Mouse (Mus musculus) testis, adult 2 months (tissue): ENCODE measurements around the gene Mfsd6. TPM values are rescaled to one million over a fixed set of nuclear protein-coding genes. Genes with fewer than 3 reads are reported as not detected.
"Not testable (repeated sequence)": the region's sequence is repeated elsewhere in the genome, so short reads cannot be mapped to it uniquely, and the experiment has no call there.

ENCODE experiments used
- H3K27ac ChIP-seq: fragments of 200-500 bp; 2 replicates; pipeline ENCODE4 v1.5.1; 2012; ENCODE audit warnings: low read depth, low read length; ENCODE audit not compliant: control insufficient read depth, insufficient read depth
- H3K27me3 ChIP-seq: fragments of 200-500 bp; 2 replicates; pipeline ENCODE4 v1.6.1; 2012; ENCODE audit warnings: mild to moderate bottlenecking, low read length, moderate library complexity; ENCODE audit not compliant: control insufficient read depth, insufficient read depth
- H3K36me3 ChIP-seq: fragments of 200-500 bp; 2 replicates; pipeline ENCODE4 v1.6.1; 2012; ENCODE audit warnings: mild to moderate bottlenecking, low read length; ENCODE audit not compliant: control insufficient read depth, insufficient read depth
- H3K4me1 ChIP-seq: fragments of 200-500 bp; 2 replicates; pipeline ENCODE4 v1.6.1; 2012; ENCODE audit warnings: low read length; ENCODE audit not compliant: control insufficient read depth, insufficient read depth
- H3K4me3 ChIP-seq: fragments of 200-500 bp; 2 replicates; pipeline ENCODE4 v1.5.1; 2012; ENCODE audit warnings: low read depth, mild to moderate bottlenecking, low read length, moderate library complexity, mixed read lengths; ENCODE audit not compliant: control insufficient read depth
- CTCF ChIP-seq: fragments of 200-500 bp; IDR thresholded peaks from 2 replicates; pipeline ENCODE4 v1.5.1; 2012; ENCODE audit warnings: low read depth, mild to moderate bottlenecking, inconsistent platforms, low read length, moderate library complexity; ENCODE audit not compliant: control insufficient read depth, insufficient read depth, insufficient replicate concordance
- POLR2A ChIP-seq: fragments of 200-500 bp; IDR thresholded peaks from 2 replicates; pipeline ENCODE4 v1.6.1; 2012; ENCODE audit warnings: low read depth, mild to moderate bottlenecking, inconsistent platforms, low read length, moderate library complexity; ENCODE audit not compliant: control insufficient read depth
- polyA plus RNA-seq: library from polyadenylated mRNA; depleted of rRNA; stranded (reverse); fragments of >200 nt; gene quantifications from 2 replicates; pipeline ENCODE4 v1.2.3, GENCODE M21; 2012

Mfsd6 gene
- polyA plus RNA-seq, 1 experiment, result 3.6 TPM

- H3K27ac ChIP-seq, result no peak overlapping the region
- H3K4me1 ChIP-seq, result no peaks in the 10 kb centered on the region
- no peak for TF ChIP-seq CTCF
- TF ChIP-seq POLR2A, result no peak
- H3K36me3 ChIP-seq, result no peaks in the 10 kb centered on the region
- no peak overlapping the region for H3K4me3 ChIP-seq
- no peaks in the 10 kb centered on the region for H3K27me3 ChIP-seq
These were observed 24.3 kb downstream of the Mfsd6 start for GRCm38 (mm10) chr1:52702738-52703491.

GRCm38 (mm10) chr1:52701941-52702340 is 25.3 kb downstream of the Mfsd6 start:
- H3K4me3 ChIP-seq, result no peak overlapping the region
- no peak overlapping the region for H3K27ac ChIP-seq
- no peaks in the 10 kb centered on the region for H3K4me1 ChIP-seq
- TF ChIP-seq POLR2A, result no peak
- no peak for TF ChIP-seq CTCF
- H3K27me3 ChIP-seq, result no peaks in the 10 kb centered on the region
- no peaks in the 10 kb centered on the region for H3K36me3 ChIP-seq

GRCm38 (mm10) chr1:52694456-52694855 is 32.8 kb downstream of the Mfsd6 start:
- H3K27ac ChIP-seq, H3K4me1 ChIP-seq, H3K36me3 ChIP-seq, H3K4me3 ChIP-seq, H3K27me3 ChIP-seq: not testable (repeated sequence)

DNA sequence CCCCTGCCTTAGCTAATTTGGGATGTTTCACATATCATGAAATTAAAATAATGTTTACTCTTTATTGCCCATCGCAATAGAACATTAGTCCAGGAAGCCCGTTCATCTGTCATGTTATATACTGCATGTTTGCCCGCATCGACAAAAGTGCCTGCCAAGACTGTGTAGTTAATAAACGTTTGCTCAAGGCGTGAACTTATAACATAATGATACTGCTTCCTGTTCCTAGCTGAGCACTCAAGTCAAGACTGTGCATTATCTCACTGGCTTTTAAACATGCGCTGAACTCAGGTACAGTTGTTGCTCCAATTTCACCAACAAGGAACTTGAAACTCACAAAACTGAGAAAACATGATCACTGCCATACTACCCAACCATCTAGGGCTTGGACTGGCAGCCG is 39.6 kb downstream of the Mfsd6 start:
- Histone ChIP-seq H3K27me3 (no peaks in the 10 kb centered on the region), H3K4me1 (no peaks in the 10 kb centered on the region), H3K27ac (no peak overlapping the region), H3K36me3 (no peaks in the 10 kb centered on the region), H3K4me3 (no peak overlapping the region)
- TF ChIP-seq POLR2A (no peak), CTCF (no peak)

- Histone ChIP-seq H3K4me1 (no peaks in the 10 kb centered on the region), H3K27ac (no peak overlapping the region), H3K27me3 (no peaks in the 10 kb centered on the region), H3K4me3 (no peak overlapping the region), H3K36me3 (no peaks in the 10 kb centered on the region)
- TF ChIP-seq POLR2A, result no peak
- TF ChIP-seq CTCF, result no peak
These were observed 43.7 kb downstream of the Mfsd6 start for GRCm38 (mm10) chr1:52683550-52683949.

DNA sequence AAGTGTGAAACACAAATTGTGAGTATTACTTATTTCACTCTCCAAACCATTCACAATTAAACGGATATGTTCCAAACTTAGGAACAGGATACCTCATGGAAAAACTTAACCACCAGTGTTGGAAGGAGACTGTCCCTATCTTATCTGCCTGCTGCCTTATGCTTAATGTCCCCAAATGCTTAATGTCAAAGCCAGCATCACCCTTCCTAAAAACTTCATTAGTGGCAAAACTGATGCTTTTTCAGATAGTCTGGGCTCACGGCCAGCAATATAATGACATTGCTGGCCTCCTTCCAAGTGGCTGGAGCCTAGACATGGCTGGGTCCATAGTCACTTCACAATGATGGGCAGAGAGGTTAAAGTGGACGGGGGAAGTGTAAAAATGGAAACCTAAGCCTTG is 50.6 kb downstream of the Mfsd6 start:
- Histone ChIP-seq H3K4me3 (no peak overlapping the region), H3K4me1 (no peaks in the 10 kb centered on the region), H3K27me3 (no peaks in the 10 kb centered on the region), H3K36me3 (no peaks in the 10 kb centered on the region), H3K27ac (no peak overlapping the region)
- no peak for TF ChIP-seq POLR2A
- TF ChIP-seq CTCF, result no peak

GRCm38 (mm10) chr1:52675561-52676551 is 51.4 kb downstream of the Mfsd6 start:
- no peak overlapping the region for H3K4me3 ChIP-seq
- H3K4me1 ChIP-seq, result no peaks in the 10 kb centered on the region
- H3K36me3 ChIP-seq, result no peaks in the 10 kb centered on the region
- no peaks in the 10 kb centered on the region for H3K27me3 ChIP-seq
- TF ChIP-seq CTCF, result no peak
- TF ChIP-seq POLR2A, result no peak
- no peak overlapping the region for H3K27ac ChIP-seq
